ENCODE assay signal across 15 mouse cellular contexts in the genomic region with DNA sequence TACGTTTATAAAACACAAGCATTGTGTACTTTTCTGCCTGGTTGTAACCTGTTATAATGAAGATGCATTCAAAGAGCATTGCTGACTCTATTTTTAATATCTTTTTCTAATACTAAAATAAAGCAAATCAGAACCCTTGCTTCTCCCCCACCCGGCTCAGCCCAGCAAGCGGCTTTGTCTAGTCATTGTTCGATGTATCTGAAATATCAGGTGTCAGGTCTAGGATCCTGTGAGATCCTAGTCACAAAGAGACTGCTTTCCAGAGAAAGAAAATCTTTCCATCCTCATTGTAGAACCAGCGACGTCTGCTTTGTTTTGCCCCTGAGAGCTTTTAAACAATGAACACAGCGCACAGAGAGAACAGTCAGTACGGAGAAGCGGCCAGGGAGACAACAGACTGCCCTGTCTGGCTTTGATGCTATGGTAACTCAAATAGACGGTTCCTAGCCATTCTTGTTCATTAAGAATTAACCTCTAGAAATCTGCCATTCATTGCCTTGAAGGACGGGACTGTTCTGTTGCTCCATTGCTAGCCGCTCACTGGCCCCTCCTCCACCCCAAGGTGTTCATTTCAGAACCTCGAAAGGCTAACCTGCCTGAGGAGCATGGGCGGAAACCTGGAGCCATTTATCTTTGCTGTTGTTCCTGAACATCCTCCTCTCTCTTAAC. TPM values are rescaled to one million over a fixed set of nuclear protein-coding genes. Genes with fewer than 3 reads are reported as not detected.
DNase-seq lines count a peak whose midpoint lies in the region; ATAC-seq and TF ChIP-seq lines count a peak whose summit lies in the region.
"Had no signal": no experiment of that assay in that cellular context is flagged by ENCODE, and none has a peak within 500 bp of the region (broad histone marks: within the 10 kb centered on the region; RNA-seq: fewer than 3 reads in every experiment).

No protein-coding gene starts in this region.

- ATAC-seq in embryonic facial prominence, embryonic 14.5 days (ENCODE audit: low read depth): 0 out of 2 replicates have a peak, but pooled peaks have one; percentile 22
- peak; percentile 65 for ATAC-seq in hindbrain, embryonic 16.5 days
- 0 out of 2 replicates have a peak, but pooled peaks have one; percentile 13 for ATAC-seq in neural tube, embryonic 12.5 days (ENCODE audit: low FRiP score, low read depth)
- no peak for ATAC-seq in megakaryocyte, adult 5-6 weeks (ENCODE audit: poor library complexity, severe bottlenecking)
- ATAC-seq: inflammation-experienced regulatory T-cells, adult 6 months had no signal

- H3K9ac ChIP-seq in embryonic facial prominence, embryonic 14.5 days (ENCODE audit: low read depth, low read length): no peak overlapping the region
- peak overlapping the region; percentile 35 for H3K9ac ChIP-seq in hindbrain, embryonic 16.5 days (ENCODE audit: low read depth, low read length)
- H3K9ac ChIP-seq in neural tube, embryonic 12.5 days: no peak overlapping the region
- H3K9ac ChIP-seq: limb, embryonic 15.5 days; lung, embryonic 14.5 days; stomach, embryonic 15.5 days had no signal

- no peaks in the 10 kb centered on the region for H3K9me3 ChIP-seq in embryonic facial prominence, embryonic 14.5 days (ENCODE audit: control insufficient read depth, low read length)
- no peaks in the 10 kb centered on the region for H3K9me3 ChIP-seq in hindbrain, embryonic 16.5 days (ENCODE audit: control insufficient read depth, low read length)
- H3K9me3 ChIP-seq in neural tube, embryonic 12.5 days: no peaks in the 10 kb centered on the region
- H3K9me3 ChIP-seq: limb, embryonic 15.5 days; stomach, embryonic 15.5 days had no signal

- TF ChIP-seq POLR2A in brain, embryonic 14.5 days (IDR thresholded peaks at IDR 0.05; ENCODE audit: borderline replicate concordance, extremely low read depth, insufficient read depth, insufficient read length, poor library complexity, severe bottlenecking): no peak

- no peak overlapping the region for H3K27ac ChIP-seq in embryonic facial prominence, embryonic 14.5 days (replicated peaks; ENCODE audit: low read depth, low read length)
- H3K27ac ChIP-seq in hindbrain, embryonic 16.5 days (ENCODE audit: low read depth, low read length): peak overlapping the region; percentile 48; the same call in 1 of the 2 replicates
- no peak overlapping the region for H3K27ac ChIP-seq in neural tube, embryonic 12.5 days
- H3K27ac ChIP-seq: limb, embryonic 15.5 days; stomach, embryonic 15.5 days had no signal

- TF ChIP-seq CTCF in brain, embryonic 14.5 days (IDR thresholded peaks at IDR 0.05; ENCODE audit: borderline replicate concordance, extremely low read depth, insufficient read depth, insufficient read length): no peak

- H3K27me3 ChIP-seq in embryonic facial prominence, embryonic 14.5 days (replicated peaks; ENCODE audit: control insufficient read depth, insufficient read depth, low read length): no peaks in the 10 kb centered on the region; the same call in 1 of the 2 replicates
- no peaks in the 10 kb centered on the region for H3K27me3 ChIP-seq in hindbrain, embryonic 16.5 days (replicated peaks; ENCODE audit: control insufficient read depth, insufficient read depth, low read length)
- H3K27me3 ChIP-seq in neural tube, embryonic 12.5 days (replicated peaks): no peaks in the 10 kb centered on the region
- H3K27me3 ChIP-seq: limb, embryonic 15.5 days; stomach, embryonic 15.5 days had no signal

- H3K4me2 ChIP-seq in embryonic facial prominence, embryonic 14.5 days (ENCODE audit: low read depth, low read length): no peak overlapping the region
- H3K4me2 ChIP-seq in hindbrain, embryonic 16.5 days (ENCODE audit: low read length): peak overlapping the region; percentile 42
- H3K4me2 ChIP-seq in neural tube, embryonic 12.5 days (replicated peaks): peak overlapping the region; percentile 12; the same call in 1 of the 2 replicates
- H3K4me2 ChIP-seq: limb, embryonic 15.5 days; lung, embryonic 14.5 days; stomach, embryonic 15.5 days had no signal

- H3K4me3 ChIP-seq in embryonic facial prominence, embryonic 14.5 days (ENCODE audit: low read depth, low read length): no peak overlapping the region
- H3K4me3 ChIP-seq in hindbrain, embryonic 16.5 days (ENCODE audit: low read length): no peak overlapping the region
- no peak overlapping the region for H3K4me3 ChIP-seq in neural tube, embryonic 12.5 days
- H3K4me3 ChIP-seq: limb, embryonic 15.5 days; stomach, embryonic 15.5 days had no signal

- whole genome bisulfite sequencing in embryonic facial prominence, embryonic 14.5 days: 59% methylated on average over 14 of the region's 14 CpGs
- WGBS in hindbrain, embryonic 16.5 days: 29% methylated on average over 14 of the region's 14 CpGs
- 47% methylated on average over 14 of the region's 14 CpGs for WGBS in neural tube, embryonic 12.5 days

- H3K4me1 ChIP-seq in embryonic facial prominence, embryonic 14.5 days (ENCODE audit: control insufficient read depth, insufficient read depth, low read length): no peaks in the 10 kb centered on the region
- H3K4me1 ChIP-seq in hindbrain, embryonic 16.5 days (ENCODE audit: control insufficient read depth, insufficient read depth, low read depth, low read length): peaks cover 5% of the 10 kb centered on the region; the same call in 1 of the 2 replicates
- H3K4me1 ChIP-seq in neural tube, embryonic 12.5 days: no peaks in the 10 kb centered on the region
- H3K4me1 ChIP-seq: limb, embryonic 15.5 days; stomach, embryonic 15.5 days had no signal

- H3K36me3 ChIP-seq in embryonic facial prominence, embryonic 14.5 days (ENCODE audit: control insufficient read depth, insufficient read depth, low read length): no peaks in the 10 kb centered on the region
- no peaks in the 10 kb centered on the region for H3K36me3 ChIP-seq in hindbrain, embryonic 16.5 days (ENCODE audit: control insufficient read depth, insufficient read depth, low read length)
- no peaks in the 10 kb centered on the region for H3K36me3 ChIP-seq in neural tube, embryonic 12.5 days
- H3K36me3 ChIP-seq: limb, embryonic 15.5 days; stomach, embryonic 15.5 days had no signal

- peak; percentile 48 for DNase-seq in brain, embryonic 14.5 days (ENCODE audit: low read depth)
- DNase-seq in embryonic facial prominence, embryonic 14.5 days (ENCODE audit: low spot score): no peak
- no peak for DNase-seq in adrenal gland, adult 2 months
- no peak for DNase-seq in thymus, postnatal 14 days
- DNase-seq: cerebellum, postnatal 14 days; gastrocnemius, postnatal 10 days; kidney, postnatal 10 days; lung, embryonic 14.5 days; thymus, postnatal 4 days had no signal

RNA-seq across cellular contexts. Expression of gene 2010300C02Rik, which starts 22.9 kb away (rescaled TPM):
- 1.9 and 2.8 TPM in 2 replicates for polyA plus RNA-seq in brain, embryonic 14.5 days (2012; rRNA removed)
- 4.6 and 6.5 TPM in 2 replicates for polyA plus RNA-seq in embryonic facial prominence, embryonic 14.5 days (2014; fragmentation: Nextera tagmentation; extraction: Ambion mirVana)
- 3.1 and 3.2 TPM in 2 replicates for polyA plus RNA-seq in hindbrain, embryonic 16.5 days (2015; fragmentation: Nextera tagmentation; extraction: Ambion mirVana)
- 0.75 and 1.3 TPM in 2 replicates for polyA plus RNA-seq in neural tube, embryonic 12.5 days (2016; fragmentation: Nextera tagmentation; extraction: Ambion mirVana)
- 0.11 and 0.34 TPM in 2 replicates for total RNA-seq in megakaryocyte, adult 5-6 weeks (2015)
- total RNA-seq in megakaryocyte, adult 5-6 weeks (2017): not detected in 2 replicates
- 1 to 10 TPM; 1.7 to 2.3 TPM for total RNA-seq in adrenal gland, adult 2 months (2021)
- 1.6 and 2.5 TPM in 2 replicates for polyA plus RNA-seq in adrenal gland, adult 2 months (2012; rRNA removed)
